Mouse (Mus musculus) brain, embryonic 14.5 days (tissue): Measurements from ENCODE around the gene Alk.

Experiments used
- CTCF ChIP-seq: fragments of 200-500 bp; IDR thresholded peaks from 2 replicates; pipeline ENCODE4 v1.5.1; 2012; ENCODE audit warnings: inconsistent platforms, mild to moderate bottlenecking, moderate library complexity, borderline replicate concordance; ENCODE audit not compliant: insufficient read depth, insufficient read length; ENCODE audit errors: extremely low read depth
- POLR2A ChIP-seq: fragments of 200-500 bp; IDR thresholded peaks from 2 replicates; pipeline ENCODE4 v1.6.1; 2012; ENCODE audit warnings: mild to moderate bottlenecking, inconsistent platforms, borderline replicate concordance; ENCODE audit not compliant: poor library complexity, insufficient read depth, insufficient read length, severe bottlenecking; ENCODE audit errors: extremely low read depth

- TF ChIP-seq POLR2A (no peak), CTCF (no peak)
These were observed 780.7 kb downstream of the Alk start for GRCm38 (mm10) chr17:71823622-71824306.
